In the genomic region with DNA sequence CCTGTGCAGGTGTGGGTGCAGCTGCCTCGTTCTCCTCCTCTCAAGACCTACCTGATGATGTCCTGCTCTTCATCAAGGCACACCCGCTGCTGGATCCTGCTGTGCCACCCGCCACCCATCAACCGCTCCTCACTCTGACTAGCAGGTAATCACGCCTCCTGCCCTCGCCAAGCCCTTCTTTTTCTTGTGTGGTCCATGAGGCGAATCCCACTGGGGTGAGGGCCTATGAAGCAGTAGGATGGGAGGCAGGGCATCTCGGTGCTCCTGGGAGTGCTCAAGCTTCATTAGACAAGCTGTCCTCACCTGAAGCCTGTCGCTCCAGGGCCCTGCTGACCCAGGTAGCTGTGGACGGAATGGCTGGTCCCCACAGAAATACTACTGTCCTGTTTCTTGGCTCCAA, we compare ENCODE assay signal across 17 mouse cellular contexts. TPM values are rescaled to one million over a fixed set of nuclear protein-coding genes. Genes with fewer than 3 reads are reported as not detected.
"Had no signal": no experiment of that assay in that cellular context is flagged by ENCODE, and none has a peak within 500 bp of the region (broad histone marks: within the 10 kb centered on the region; RNA-seq: fewer than 3 reads in every experiment).

No protein-coding gene starts in this region.

- DNase-seq: retina, postnatal 1 day; right cerebral cortex, adult 18-20 months; right cerebral cortex, postnatal 14 days; right cerebral cortex, postnatal 25 days; right cerebral cortex, postnatal 4 days; spleen, adult 18-20 months; thymus, adult 18-20 months; thymus, adult 2 months; thymus, postnatal 14 days; thymus, postnatal 25 days; thymus, postnatal 36 days; thymus, postnatal 4 days had no signal

- H3K27ac ChIP-seq: neural tube, embryonic 13.5 days; neural tube, embryonic 15.5 days; stomach, embryonic 15.5 days; stomach, postnatal 0 days had no signal

- H3K4me3 ChIP-seq: neural tube, embryonic 13.5 days; neural tube, embryonic 15.5 days; stomach, embryonic 15.5 days had no signal

RNA-seq across cellular contexts. Expression of a gene that starts 9.7 kb away (rescaled TPM):
- total RNA-seq: neutrophil, adult 5-6 weeks had no signal
